Comparison of ENCODE assay signal across 19 mouse cellular contexts in genomic region chr6:134058886-134059551, GRCm38 (mm10). TPM values are rescaled to one million over a fixed set of nuclear protein-coding genes. Genes with fewer than 3 reads are reported as not detected.
A peak's percentile ranks its signal among the peaks of the same experiment; 100 is the strongest.
DNase-seq lines count a peak whose midpoint lies in the region; ATAC-seq lines count a peak whose summit lies in the region.
"Had no signal": no experiment of that assay in that cellular context is flagged by ENCODE, and none has a peak within 500 bp of the region (broad histone marks: within the 10 kb centered on the region; RNA-seq: fewer than 3 reads in every experiment).

No protein-coding gene starts in this region.

- H3K4me2 ChIP-seq in embryonic facial prominence, embryonic 13.5 days: no peak overlapping the region
- H3K4me2 ChIP-seq in kidney, embryonic 14.5 days (replicated peaks; ENCODE audit: low read depth, low read length): no peak overlapping the region
- H3K4me2 ChIP-seq in forebrain, embryonic 13.5 days: peak overlapping the region; percentile 9; the same call in 1 of the 2 replicates
- no peak overlapping the region for H3K4me2 ChIP-seq in neural tube, embryonic 12.5 days (replicated peaks)
- H3K4me2 ChIP-seq: heart, embryonic 12.5 days; limb, embryonic 15.5 days had no signal

- WGBS in embryonic facial prominence, embryonic 13.5 days: 74% methylated on average over 10 of the region's 10 CpGs
- 79% methylated on average over 10 of the region's 10 CpGs for WGBS in embryonic facial prominence, embryonic 10.5 days
- 56% methylated on average over 10 of the region's 10 CpGs for WGBS in kidney, embryonic 14.5 days
- 27% methylated on average over 10 of the region's 10 CpGs for WGBS in forebrain, embryonic 13.5 days
- 46% methylated on average over 10 of the region's 10 CpGs for WGBS in neural tube, embryonic 12.5 days

- H3K27ac ChIP-seq in embryonic facial prominence, embryonic 13.5 days: 0 out of 2 replicates have a peak overlapping the region, but pooled peaks have one; percentile 11
- H3K27ac ChIP-seq in embryonic facial prominence, embryonic 10.5 days (replicated peaks): no peak overlapping the region
- no peak overlapping the region for H3K27ac ChIP-seq in kidney, embryonic 14.5 days (ENCODE audit: low read depth, low read length)
- peak overlapping the region; percentile 37 for H3K27ac ChIP-seq in forebrain, embryonic 13.5 days
- H3K27ac ChIP-seq in neural tube, embryonic 12.5 days: no peak overlapping the region; the same call in 1 of the 2 replicates
- H3K27ac ChIP-seq: limb, embryonic 15.5 days; macrophage had no signal

- H3K9ac ChIP-seq in embryonic facial prominence, embryonic 13.5 days: no peak overlapping the region
- no peak overlapping the region for H3K9ac ChIP-seq in kidney, embryonic 14.5 days (ENCODE audit: low read depth, low read length)
- H3K9ac ChIP-seq in forebrain, embryonic 13.5 days: no peak overlapping the region
- no peak overlapping the region for H3K9ac ChIP-seq in neural tube, embryonic 12.5 days
- H3K9ac ChIP-seq: heart, embryonic 12.5 days; limb, embryonic 15.5 days had no signal

- H3K4me3 ChIP-seq in embryonic facial prominence, embryonic 13.5 days: no peak overlapping the region
- no peak overlapping the region for H3K4me3 ChIP-seq in embryonic facial prominence, embryonic 10.5 days
- H3K4me3 ChIP-seq in kidney, embryonic 14.5 days (ENCODE audit: low read length): no peak overlapping the region
- H3K4me3 ChIP-seq in forebrain, embryonic 13.5 days: no peak overlapping the region
- H3K4me3 ChIP-seq in neural tube, embryonic 12.5 days: no peak overlapping the region
- H3K4me3 ChIP-seq: erythroblast, embryonic 14.5 days; heart, embryonic 12.5 days; limb, embryonic 15.5 days had no signal

- 0 out of 2 replicates have a peak, but pooled peaks cover 3% of the 10 kb centered on the region for H3K36me3 ChIP-seq in embryonic facial prominence, embryonic 13.5 days
- H3K36me3 ChIP-seq in embryonic facial prominence, embryonic 10.5 days (replicated peaks): peaks cover 11% of the 10 kb centered on the region; the same call in 1 of the 2 replicates
- H3K36me3 ChIP-seq in kidney, embryonic 14.5 days (ENCODE audit: control insufficient read depth, insufficient read depth, low read length): no peaks in the 10 kb centered on the region
- no peaks in the 10 kb centered on the region for H3K36me3 ChIP-seq in forebrain, embryonic 13.5 days (ENCODE audit: poor library complexity, severe bottlenecking)
- H3K36me3 ChIP-seq in neural tube, embryonic 12.5 days: no peaks in the 10 kb centered on the region
- H3K36me3 ChIP-seq: heart, embryonic 12.5 days; limb, embryonic 15.5 days had no signal

- H3K27me3 ChIP-seq in embryonic facial prominence, embryonic 13.5 days: no peaks in the 10 kb centered on the region
- no peaks in the 10 kb centered on the region for H3K27me3 ChIP-seq in embryonic facial prominence, embryonic 10.5 days (replicated peaks; ENCODE audit: low read depth, poor library complexity, severe bottlenecking)
- H3K27me3 ChIP-seq in kidney, embryonic 14.5 days (ENCODE audit: control insufficient read depth, insufficient read depth, low read length): no peaks in the 10 kb centered on the region
- H3K27me3 ChIP-seq in forebrain, embryonic 13.5 days: no peaks in the 10 kb centered on the region
- no peaks in the 10 kb centered on the region for H3K27me3 ChIP-seq in neural tube, embryonic 12.5 days (replicated peaks)
- H3K27me3 ChIP-seq: heart, embryonic 12.5 days; limb, embryonic 15.5 days had no signal

- ATAC-seq in embryonic facial prominence, embryonic 13.5 days (ENCODE audit: insufficient number of reproducible peaks, insufficient read depth, low FRiP score, low TSS enrichment, low read depth): no peak
- ATAC-seq in kidney, embryonic 14.5 days (ENCODE audit: low FRiP score, low TSS enrichment): 0 out of 2 replicates have a peak, but pooled peaks have one; percentile 25
- peak; percentile 44 for ATAC-seq in forebrain, embryonic 13.5 days
- ATAC-seq in neural tube, embryonic 12.5 days (ENCODE audit: low FRiP score, low read depth): peak; percentile 46; the same call in 1 of the 2 replicates
- ATAC-seq: intestine, embryonic 16.5 days had no signal

- H3K4me1 ChIP-seq in embryonic facial prominence, embryonic 13.5 days: peaks cover 27% of the 10 kb centered on the region
- H3K4me1 ChIP-seq in embryonic facial prominence, embryonic 10.5 days: peaks cover 35% of the 10 kb centered on the region
- H3K4me1 ChIP-seq in kidney, embryonic 14.5 days (ENCODE audit: control insufficient read depth, insufficient read depth, low read length): 0 out of 2 replicates have a peak, but pooled peaks cover 3% of the 10 kb centered on the region
- H3K4me1 ChIP-seq in forebrain, embryonic 13.5 days: peaks cover 36% of the 10 kb centered on the region
- H3K4me1 ChIP-seq in neural tube, embryonic 12.5 days: peaks cover 28% of the 10 kb centered on the region

- H3K9me3 ChIP-seq in embryonic facial prominence, embryonic 13.5 days: no peaks in the 10 kb centered on the region
- no peaks in the 10 kb centered on the region for H3K9me3 ChIP-seq in embryonic facial prominence, embryonic 10.5 days
- H3K9me3 ChIP-seq in kidney, embryonic 14.5 days (ENCODE audit: control insufficient read depth, low read length): no peaks in the 10 kb centered on the region
- no peaks in the 10 kb centered on the region for H3K9me3 ChIP-seq in forebrain, embryonic 13.5 days (replicated peaks)
- no peaks in the 10 kb centered on the region for H3K9me3 ChIP-seq in neural tube, embryonic 12.5 days
- H3K9me3 ChIP-seq: heart, embryonic 12.5 days; limb, embryonic 15.5 days had no signal

- no peak for DNase-seq in embryonic facial prominence, embryonic 10.5 days (ENCODE audit: low spot score)
- DNase-seq in kidney, adult 11 months: no peak
- DNase-seq in thymus, postnatal 14 days: no peak
- DNase-seq in lung, postnatal 10 days: no peak
- DNase-seq: adrenal gland, adult 2 months; cerebellum, adult 8-10 months; embryo, embryonic 11 days; kidney, postnatal 36 days; lung, adult 18-20 months; thymus, postnatal 4 days had no signal

RNA-seq across cellular contexts. Expression of gene Etv6, which starts 23.5 kb away (rescaled TPM):
- 13.9 and 16.1 TPM in 2 replicates for polyA plus RNA-seq in embryonic facial prominence, embryonic 13.5 days (2015; fragmentation: Nextera tagmentation; extraction: Ambion mirVana)
- polyA plus RNA-seq in embryonic facial prominence, embryonic 10.5 days (2016; fragmentation: Nextera tagmentation; extraction: Ambion mirVana): 16.6 and 17.0 TPM in 2 replicates
- 11.4 and 18.1 TPM in 2 replicates for polyA plus RNA-seq in kidney, embryonic 14.5 days (2014; fragmentation: Nextera tagmentation; extraction: Ambion mirVana)
- 7.2 and 8.5 TPM in 2 replicates for polyA plus RNA-seq in forebrain, embryonic 13.5 days (2015; fragmentation: Nextera tagmentation; extraction: Ambion mirVana)
- polyA plus RNA-seq in neural tube, embryonic 12.5 days (2016; fragmentation: Nextera tagmentation; extraction: Ambion mirVana): 10.9 and 13.1 TPM in 2 replicates

Comparison
In these comparisons a context has a peak if more than half of its experiments do, and no peak if none do; other contexts are left out.
1. H3K27ac ChIP-seq: peak in embryonic facial prominence, embryonic 13.5 days (single experiment) and forebrain, embryonic 13.5 days (single experiment); none in embryonic facial prominence, embryonic 10.5 days (single experiment), kidney, embryonic 14.5 days (single experiment) and neural tube, embryonic 12.5 days (single experiment).